Mouse (Mus musculus) cortical plate, adult 2 months (tissue): Measurements from ENCODE around the gene Scamp1.
A peak's percentile ranks its signal among the peaks of the same experiment; 100 is the strongest.

Source experiments
- CTCF ChIP-seq: fragments of 200-500 bp; IDR thresholded peaks from 2 replicates; pipeline ENCODE4 v1.5.1; 2011; ENCODE audit warnings: mild to moderate bottlenecking, control low read depth, low read length; ENCODE audit not compliant: insufficient read depth; ENCODE audit errors: extremely low read depth
- POLR2A ChIP-seq: fragments of 200-500 bp; IDR thresholded peaks from 2 replicates; pipeline ENCODE4 v1.6.1; 2011; ENCODE audit warnings: mild to moderate bottlenecking, low read length, control low read depth; ENCODE audit not compliant: insufficient read depth; ENCODE audit errors: extremely low read depth

DNA sequence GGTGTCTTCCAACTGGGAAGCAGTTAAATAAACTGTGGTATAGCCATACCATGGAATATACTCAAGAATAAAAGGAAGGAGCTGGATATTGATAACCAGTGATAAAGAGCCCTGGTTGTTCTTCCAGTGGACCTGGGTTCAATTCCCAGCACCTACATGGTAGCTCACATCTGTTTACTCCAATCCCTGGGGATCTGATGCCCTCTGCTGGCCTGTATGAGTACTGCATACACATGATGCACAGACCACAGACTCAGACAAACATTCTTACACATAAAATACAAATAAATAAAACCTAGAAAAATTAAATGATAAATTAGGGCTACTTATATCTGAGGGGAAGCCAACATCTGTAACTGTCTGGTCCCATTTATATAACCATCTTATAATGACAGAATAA lies 76.8 kb downstream of the Scamp1 start:
- TF ChIP-seq CTCF: peak; percentile 31
- TF ChIP-seq POLR2A: no peak
